In genomic region chr4:88032151-88033098, GRCm38 (mm10) we compare ENCODE assay signal across 8 mouse cellular contexts. TPM values are rescaled to one million over a fixed set of nuclear protein-coding genes. Genes with fewer than 3 reads are reported as not detected.
DNase-seq lines count a peak whose midpoint lies in the region; ATAC-seq lines count a peak whose summit lies in the region.

No protein-coding gene starts in this region.

- no peak; the same call in 1 of the 2 replicates for ATAC-seq in megakaryocyte, adult 5-6 weeks (ENCODE audit: poor library complexity, severe bottlenecking)
- peak; percentile 65 for ATAC-seq in limb, embryonic 12.5 days (ENCODE audit: insufficient number of reproducible peaks, insufficient read depth, low FRiP score, low TSS enrichment, low read depth)
- ATAC-seq in midbrain, embryonic 15.5 days (replicated peaks) = peak; percentile 77

- peaks cover 25% of the 10 kb centered on the region for H3K4me1 ChIP-seq in megakaryocyte, embryonic 14.5 days
- peaks cover 25% of the 10 kb centered on the region for H3K4me1 ChIP-seq in limb, embryonic 12.5 days (replicated peaks)
- peaks cover 52% of the 10 kb centered on the region for H3K4me1 ChIP-seq in midbrain, embryonic 15.5 days

- H3K9me3 ChIP-seq in megakaryocyte, embryonic 14.5 days = no peaks in the 10 kb centered on the region
- no peaks in the 10 kb centered on the region for H3K9me3 ChIP-seq in limb, embryonic 12.5 days
- H3K9me3 ChIP-seq in midbrain, embryonic 15.5 days = no peaks in the 10 kb centered on the region

- peak overlapping the region; percentile 93 for H3K9ac ChIP-seq in limb, embryonic 12.5 days (replicated peaks)
- peak overlapping the region; percentile 90 for H3K9ac ChIP-seq in midbrain, embryonic 15.5 days

- peak overlapping the region; percentile 84 for H3K4me2 ChIP-seq in limb, embryonic 12.5 days
- H3K4me2 ChIP-seq in midbrain, embryonic 15.5 days = peak overlapping the region; percentile 76

- DNase-seq in embryo, embryonic 10.5 days (ENCODE audit: low spot score) = peak; percentile 67
- DNase-seq in gastrocnemius, postnatal 4 days (ENCODE audit: low spot score in 2 of 2) = peak; percentile 24 to 39
- peak; percentile 27 for DNase-seq in kidney, adult 11 months
- peak; percentile 42 to 76 for DNase-seq in spleen, postnatal 4 days (ENCODE audit: low spot score in 2 of 2)

- H3K36me3 ChIP-seq in megakaryocyte, embryonic 14.5 days (replicated peaks; ENCODE audit: low read length) = peaks cover 9% of the 10 kb centered on the region
- H3K36me3 ChIP-seq in limb, embryonic 12.5 days = no peaks in the 10 kb centered on the region
- H3K36me3 ChIP-seq in midbrain, embryonic 15.5 days (replicated peaks) = no peaks in the 10 kb centered on the region

- WGBS in limb, embryonic 12.5 days = under 1% methylated on average over 82 of the region's 100 CpGs
- WGBS in midbrain, embryonic 15.5 days = under 1% methylated on average over 71 of the region's 100 CpGs

- peak overlapping the region; percentile 98 for H3K27ac ChIP-seq in limb, embryonic 12.5 days
- peak overlapping the region; percentile 96 for H3K27ac ChIP-seq in midbrain, embryonic 15.5 days

- peaks cover 10% of the 10 kb centered on the region for H3K27me3 ChIP-seq in megakaryocyte, embryonic 14.5 days (replicated peaks)
- peaks cover 10% of the 10 kb centered on the region; the same call in 1 of the 2 replicates for H3K27me3 ChIP-seq in limb, embryonic 12.5 days
- 0 out of 2 replicates have a peak, but pooled peaks cover 3% of the 10 kb centered on the region for H3K27me3 ChIP-seq in midbrain, embryonic 15.5 days (replicated peaks)

- peak overlapping the region; percentile 95 for H3K4me3 ChIP-seq in megakaryocyte, embryonic 14.5 days (replicated peaks)
- H3K4me3 ChIP-seq in limb, embryonic 12.5 days (replicated peaks) = peak overlapping the region; percentile 90
- H3K4me3 ChIP-seq in midbrain, embryonic 15.5 days = peak overlapping the region; percentile 93

RNA-seq across cellular contexts. Expression of gene Mllt3, which starts 0.7 kb away (rescaled TPM):
- polyA plus RNA-seq in megakaryocyte, embryonic 14.5 days (2012; ENCODE audit: insufficient read depth, low replicate concordance) = 0.69 and 4.0 TPM in 2 replicates
- total RNA-seq in megakaryocyte, adult 5-6 weeks (2015) = 6.2 and 8.1 TPM in 2 replicates
- total RNA-seq in megakaryocyte, adult 5-6 weeks (2017) = 7.3 and 18.5 TPM in 2 replicates
- total RNA-seq in gastrocnemius, postnatal 4 days (2021) = 100 to 1,000 TPM; 103 to 104 TPM
- 63.8 and 64.5 TPM in 2 replicates for polyA plus RNA-seq in limb, embryonic 12.5 days (2016; fragmentation: Nextera tagmentation; extraction: Ambion mirVana)
- 95.2 and 96.6 TPM in 2 replicates for polyA plus RNA-seq in midbrain, embryonic 15.5 days (2015; fragmentation: Nextera tagmentation; extraction: Ambion mirVana)

Comparison
In these comparisons a context has a peak if more than half of its experiments do, and no peak if none do; other contexts are left out.
1. RNA of gene Mllt3, which starts 0.7 kb away (polyA plus RNA-seq): 95.2 to 96.6 TPM in midbrain, embryonic 15.5 days and 63.8 to 64.5 TPM in limb, embryonic 12.5 days; 0.69 to 4.0 TPM in megakaryocyte, embryonic 14.5 days; every median in the first group is over 10 times any median in the second.
2. Peak in every context shown above with its lines, with median percentiles within 50 percentile points of each other: H3K4me3 ChIP-seq and DNase-seq.